Mouse (Mus musculus): Measurements from ENCODE around the gene Tiam1.

The Tiam1 gene

GRCm38 (mm10) chr16:89954114-89954513 is 189.5 kb downstream of the Tiam1 start:
- no peak for DNase-seq (ENCODE audit: low read depth, low spot score)

- DNase-seq (ENCODE audit: low read depth, low spot score): no peak
These were observed 190.7 kb downstream of the Tiam1 start for GRCm38 (mm10) chr16:89952821-89953220.

DNA sequence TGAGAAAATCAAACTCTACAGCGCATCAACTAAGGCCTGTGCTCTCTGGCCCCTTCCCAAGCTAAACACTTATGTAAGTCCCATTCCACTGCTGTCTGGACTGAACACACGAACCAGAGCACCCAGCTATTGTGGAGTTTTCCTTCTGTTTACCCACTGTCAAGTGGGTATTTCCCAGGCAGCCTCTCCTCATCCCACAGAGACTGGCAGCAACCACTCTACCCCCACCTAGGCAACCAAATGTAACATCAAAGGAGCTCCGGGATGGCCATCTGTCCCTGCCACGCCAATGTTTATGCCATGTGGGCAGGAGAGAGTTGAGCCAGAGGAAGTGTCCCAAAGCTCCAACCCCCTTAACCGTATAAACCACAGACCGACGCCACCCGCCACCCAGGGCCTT is 192.8 kb downstream of the Tiam1 start:
- no peak for DNase-seq (ENCODE audit: low read depth, low spot score)

DNA sequence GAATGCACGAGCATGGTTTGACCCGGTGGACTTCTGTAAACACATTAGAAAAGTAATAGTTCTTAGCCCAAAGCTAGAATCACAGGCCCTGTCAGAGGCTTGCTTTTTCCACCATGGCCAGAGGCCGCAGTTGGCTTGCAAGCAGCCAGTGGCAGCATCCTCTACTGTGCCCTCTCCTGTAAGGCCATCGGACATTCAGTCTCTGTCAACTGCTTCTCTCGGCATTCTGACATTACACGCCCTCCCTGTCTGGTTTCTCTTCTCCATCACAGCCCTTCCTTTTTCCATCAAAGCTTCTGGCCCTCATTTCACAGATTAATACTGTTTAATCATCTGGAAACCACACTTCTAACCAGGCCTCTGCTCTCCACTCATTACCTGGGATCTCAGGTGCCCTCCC is 193.3 kb downstream of the Tiam1 start:
- no peak for DNase-seq (ENCODE audit: low read depth, low spot score)

GRCm38 (mm10) chr16:89948040-89948439 is 195.5 kb downstream of the Tiam1 start:
- no peak for DNase-seq (ENCODE audit: low read depth, low spot score)

- DNase-seq (ENCODE audit: low read depth, low spot score): no peak
These were observed 196.8 kb downstream of the Tiam1 start for GRCm38 (mm10) chr16:89946816-89947215.

DNA sequence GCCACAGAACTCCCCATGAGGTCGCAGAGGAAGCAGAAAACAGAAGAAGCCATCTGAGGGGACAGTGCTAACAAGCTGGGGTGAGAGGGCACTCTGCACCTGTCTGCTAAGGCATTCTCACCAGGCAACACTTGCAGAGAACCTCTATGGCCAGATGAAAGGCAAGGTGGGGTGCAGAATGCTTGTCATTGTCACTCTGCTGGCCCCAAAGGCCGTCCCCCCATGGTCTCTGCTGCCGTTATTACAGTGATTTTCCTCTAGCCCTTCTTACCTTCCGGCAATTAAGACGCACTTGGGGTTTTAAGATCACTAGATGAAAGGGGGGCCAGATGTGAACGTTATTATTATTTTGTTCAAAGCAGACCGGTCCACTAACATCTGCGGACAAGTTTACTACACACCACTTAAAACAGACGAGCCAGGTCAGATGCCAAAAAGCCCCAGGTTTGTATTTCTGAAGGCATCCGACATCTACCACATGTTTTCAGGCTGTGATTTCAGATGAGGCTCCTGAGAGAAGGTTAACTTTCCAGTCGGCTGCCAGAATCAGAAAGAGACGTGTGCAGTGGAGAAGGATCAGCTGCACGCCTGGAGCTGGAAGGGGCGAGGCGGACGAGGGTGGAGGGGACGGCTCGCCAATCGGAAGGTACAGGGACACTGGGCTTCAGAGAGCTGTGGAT is 198.8 kb downstream of the Tiam1 start:
- DNase-seq (ENCODE audit: low read depth, low spot score): no peak

- DNase-seq (ENCODE audit: low read depth, low spot score): no peak
These were observed 199.5 kb downstream of the Tiam1 start for GRCm38 (mm10) chr16:89944050-89944449.

- DNase-seq (ENCODE audit: low read depth, low spot score): peak; percentile 45
These were observed 200.2 kb downstream of the Tiam1 start for GRCm38 (mm10) chr16:89943267-89943971.

GRCm38 (mm10) chr16:89940696-89941095 is 202.9 kb downstream of the Tiam1 start:
- peak; percentile 11 for DNase-seq (ENCODE audit: low read depth, low spot score)

GRCm38 (mm10) chr16:89938277-89938676 is 205.3 kb downstream of the Tiam1 start:
- peak; percentile 74 for DNase-seq (ENCODE audit: low read depth, low spot score)

GRCm38 (mm10) chr16:89936571-89936970 is 207.0 kb downstream of the Tiam1 start:
- DNase-seq (ENCODE audit: low read depth, low spot score): no peak

- no peak for DNase-seq (ENCODE audit: low read depth, low spot score)
These were observed 208.2 kb downstream of the Tiam1 start for GRCm38 (mm10) chr16:89935398-89935797.

DNA sequence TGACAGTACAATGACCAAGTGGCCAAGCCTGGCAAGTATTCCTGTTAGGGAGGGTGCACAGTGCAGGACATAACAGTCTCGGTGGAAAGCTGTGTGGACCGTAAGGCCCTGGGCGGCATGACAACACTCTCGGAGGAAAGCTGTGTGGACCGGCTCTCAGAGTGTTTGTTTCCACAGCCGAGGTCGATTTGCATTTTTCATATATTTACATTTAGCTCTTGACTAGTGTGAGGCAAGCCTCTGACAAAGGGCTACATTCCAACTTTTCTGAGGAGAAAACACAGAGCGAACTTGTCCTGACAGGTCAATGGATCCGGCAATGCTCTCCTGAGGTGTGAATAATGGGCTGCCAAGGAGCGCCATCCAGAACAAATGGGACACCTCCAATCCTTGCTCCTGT is 209.0 kb downstream of the Tiam1 start:
- no peak for DNase-seq (ENCODE audit: low read depth, low spot score)

GRCm38 (mm10) chr16:89933976-89934375 is 209.6 kb downstream of the Tiam1 start:
- no peak for DNase-seq (ENCODE audit: low read depth, low spot score)

- DNase-seq (ENCODE audit: low read depth, low spot score): no peak
These were observed 215.0 kb downstream of the Tiam1 start for GRCm38 (mm10) chr16:89928611-89929010.

DNA sequence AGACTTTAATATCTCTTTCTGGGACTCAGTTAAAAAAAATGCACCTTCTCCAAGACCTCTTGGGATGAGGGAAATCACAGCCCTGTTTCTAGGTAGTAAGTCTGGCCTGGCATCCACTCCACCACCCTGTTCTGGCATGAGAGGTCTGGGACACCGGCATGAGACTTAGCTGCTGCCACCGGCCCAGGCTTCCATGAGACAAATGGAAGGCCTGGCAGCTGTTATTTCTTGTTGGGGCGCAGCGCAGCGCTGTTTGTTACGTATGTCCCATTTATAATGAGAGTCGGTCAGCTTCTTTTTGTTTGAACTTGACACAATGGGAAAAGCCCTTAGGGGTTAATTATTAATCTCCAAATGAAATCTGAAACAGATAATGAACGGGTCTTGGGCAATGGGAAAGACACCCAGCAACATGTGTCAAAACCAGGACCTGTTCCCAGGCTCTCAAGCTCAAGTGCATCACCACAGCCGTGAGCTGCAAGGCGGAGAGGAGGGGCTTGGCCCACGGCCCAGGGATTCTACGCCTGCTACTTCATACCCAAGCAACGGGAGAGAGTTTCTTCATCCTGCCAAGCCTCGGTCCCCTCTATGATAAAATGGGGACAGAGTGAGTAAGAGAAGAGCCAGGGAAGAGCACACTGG is 219.2 kb downstream of the Tiam1 start:
- DNase-seq (ENCODE audit: low read depth, low spot score): no peak

DNA sequence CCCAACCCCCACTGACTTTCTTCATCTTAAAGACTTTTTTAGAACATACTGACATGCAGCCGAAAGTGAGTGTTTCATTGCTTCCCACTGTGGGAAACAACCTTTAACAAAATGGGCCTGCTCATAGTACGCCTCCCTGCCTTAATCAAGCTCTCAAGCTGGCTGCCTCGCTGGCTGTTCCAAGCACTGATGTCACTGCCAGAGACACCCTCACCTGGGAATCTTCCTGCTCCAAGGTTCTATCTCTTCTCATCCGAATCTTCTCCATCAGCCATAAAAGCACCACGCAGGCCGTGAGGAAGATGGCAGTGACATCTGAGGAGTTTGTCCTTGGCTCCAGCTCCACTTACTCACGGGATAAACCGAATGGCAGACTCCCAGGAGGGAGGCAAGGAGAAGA is 220.3 kb downstream of the Tiam1 start:
- no peak for DNase-seq (ENCODE audit: low read depth, low spot score)

DNA sequence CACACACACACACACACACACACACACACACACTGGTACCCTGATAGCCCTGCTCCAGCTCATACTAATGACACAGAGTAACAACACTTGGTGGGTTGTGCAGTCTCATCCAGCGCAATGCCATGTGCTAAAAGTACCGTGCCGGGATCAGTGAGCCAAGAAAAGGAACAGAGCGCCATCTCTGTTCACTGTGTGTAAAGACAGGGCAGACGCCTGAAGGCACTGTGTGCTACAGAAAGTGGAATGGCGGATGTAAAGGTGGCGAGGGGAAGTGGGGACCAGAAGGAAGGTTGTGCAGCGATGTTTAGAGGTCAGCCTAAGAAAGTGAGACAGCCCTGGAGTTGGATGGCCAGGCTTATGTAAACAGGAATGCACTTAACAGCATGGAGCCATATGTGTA is 221.1 kb downstream of the Tiam1 start:
- DNase-seq (ENCODE audit: low read depth, low spot score): no peak

GRCm38 (mm10) chr16:89921370-89921769 is 222.2 kb downstream of the Tiam1 start:
- no peak for DNase-seq (ENCODE audit: low read depth, low spot score)

DNA sequence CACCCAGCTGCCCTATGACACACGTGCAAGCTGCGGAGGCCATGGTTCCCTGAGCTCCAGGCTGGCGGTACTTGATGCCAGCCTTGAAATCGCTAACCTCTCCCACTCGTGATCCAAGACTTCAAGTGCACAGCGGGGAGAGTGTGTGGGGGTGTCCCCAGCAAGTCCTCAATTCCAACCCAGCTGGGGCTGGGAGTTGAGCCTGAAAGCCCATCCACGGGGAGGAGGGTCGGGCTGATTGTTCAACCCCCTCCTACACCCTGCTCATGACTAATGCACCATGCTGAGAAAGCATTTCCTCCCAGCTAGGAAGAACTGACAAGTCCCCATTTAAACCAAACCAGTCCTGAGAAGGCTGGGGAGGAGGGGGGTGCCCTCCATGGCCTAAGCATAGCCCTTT is 223.2 kb downstream of the Tiam1 start:
- no peak for DNase-seq (ENCODE audit: low read depth, low spot score)

DNA sequence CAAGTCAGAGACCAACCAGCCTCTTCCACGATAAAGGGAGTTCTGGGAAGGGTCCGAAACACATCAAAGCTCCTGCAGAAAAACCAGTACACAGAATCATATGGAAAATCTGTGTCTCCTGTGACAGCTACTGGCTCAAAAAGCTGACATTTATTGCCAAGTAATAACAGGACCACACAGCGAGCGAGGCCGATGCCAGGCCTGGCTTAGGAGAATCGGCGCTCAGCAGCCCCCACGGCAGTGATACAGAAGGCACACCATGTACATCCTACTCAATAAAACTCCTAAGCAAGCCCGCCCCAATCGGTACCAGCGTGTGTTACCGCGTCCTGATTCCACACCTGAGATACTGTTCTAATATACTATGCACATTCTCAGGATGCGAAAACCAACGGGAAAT is 226.2 kb downstream of the Tiam1 start:
- DNase-seq (ENCODE audit: low read depth, low spot score): no peak

DNA sequence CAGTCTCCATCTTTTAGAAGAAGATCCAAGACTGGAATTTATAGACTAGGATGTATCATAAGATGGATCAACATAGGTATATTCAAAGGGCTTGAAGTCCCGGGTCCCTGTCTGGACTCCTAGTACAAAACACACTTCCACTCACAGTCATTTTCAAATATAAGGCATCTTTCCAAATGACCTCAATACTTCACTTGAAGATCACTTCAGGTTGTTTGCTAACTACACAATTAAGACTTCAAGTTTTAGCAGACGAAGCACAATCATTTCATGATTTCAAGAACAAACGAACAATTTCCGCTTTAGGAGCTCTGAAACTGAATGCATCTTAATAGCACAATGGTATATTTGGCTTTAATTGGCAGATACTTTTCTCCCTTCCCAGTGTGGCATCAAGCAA is 228.6 kb downstream of the Tiam1 start:
- DNase-seq (ENCODE audit: low read depth, low spot score): no peak
